Mouse (Mus musculus) G1E (cell line): ENCODE results near the gene Anapc16. TPM values are rescaled to one million over a fixed set of nuclear protein-coding genes. Genes with fewer than 3 reads are reported as not detected.

Experiments used
- ATAC-seq: 2 replicates; pipeline ENCODE4 v1.8.0; 2016; ENCODE audit warnings: mild to moderate bottlenecking; ENCODE audit not compliant: insufficient number of reproducible peaks, poor library complexity, low FRiP score, severe bottlenecking; ENCODE audit errors: extremely low read depth
- DNase-seq: peaks from one replicate; pipeline ENCODE4 v3.0.0; 2012; ENCODE audit warnings: low spot score
- H3K27me3 ChIP-seq: 2 replicates; pipeline ENCODE4 v1.6.1; 2012; ENCODE audit warnings: mild to moderate bottlenecking, low read length, inconsistent platforms; ENCODE audit not compliant: insufficient read depth
- H3K36me3 ChIP-seq: replicated peaks from 2 replicates; pipeline ENCODE3; 2012; ENCODE audit warnings: mild to moderate bottlenecking, inconsistent platforms
- H3K4me1 ChIP-seq: 2 replicates; pipeline ENCODE4 v1.6.1; 2012; ENCODE audit warnings: low read depth, low read length, inconsistent platforms, mixed read lengths; ENCODE audit not compliant: insufficient read depth
- H3K4me3 ChIP-seq: 2 replicates; pipeline ENCODE4 v1.5.1; 2012; ENCODE audit warnings: low read depth, mild to moderate bottlenecking, inconsistent platforms, low read length, moderate library complexity, mixed read lengths
- H3K9me3 ChIP-seq: replicated peaks from 2 replicates; pipeline ENCODE4 v1.6.1; 2012; ENCODE audit warnings: inconsistent platforms
- CTCF ChIP-seq: IDR thresholded peaks from 2 replicates; pipeline ENCODE4 v1.5.1; 2012; ENCODE audit warnings: low read depth, low read length, inconsistent platforms, mixed read lengths
- GATA1 ChIP-seq: IDR thresholded peaks from 2 replicates; pipeline ENCODE4 v1.6.1; 2012; ENCODE audit warnings: borderline replicate concordance, low read length, inconsistent platforms, mixed read lengths
- GATA2 ChIP-seq: IDR thresholded peaks from 2 replicates; pipeline ENCODE4 v1.6.1; 2012; ENCODE audit warnings: low read depth, low read length, inconsistent platforms, borderline replicate concordance
- POLR2AphosphoS5 ChIP-seq: IDR thresholded peaks from 2 replicates; pipeline ENCODE4 v1.6.1; 2012; ENCODE audit warnings: low read depth, low read length, inconsistent platforms; ENCODE audit not compliant: insufficient replicate concordance
- TAL1 ChIP-seq: conservative IDR thresholded peaks from 2 replicates; pipeline ENCODE4 v1.6.1; 2012; ENCODE audit warnings: low read depth, low read length, inconsistent platforms, mixed read lengths
- polyA plus RNA-seq: library from polyadenylated mRNA; stranded (reverse); fragments of >175 nt; gene quantifications from 2 replicates; pipeline ENCODE4 v1.2.3, GENCODE M21; 2012
- total RNA-seq, 2 experiments: library from RNA; stranded (forward) in 1 of 2; stranded (reverse) in 1 of 2; fragments of 200-1000 nt in 1 of 2; fragments of >200 nt in 1 of 2; fragmentation: Nextera tagmentation in 1 of 2; gene quantifications; 2 replicates each; pipeline ENCODE4 v1.2.3; 2014 to 2017

Anapc16 gene
- total and polyA plus RNA-seq, 3 experiments, result 26.3 to 43.2 (median 36.7) TPM

- Histone ChIP-seq H3K9me3 (no peaks in the 10 kb centered on the region), H3K4me1 (peaks cover 9% of the 10 kb centered on the region), H3K27me3 (no peaks in the 10 kb centered on the region), H3K36me3 (peaks cover 42% of the 10 kb centered on the region), H3K4me3 (no peak overlapping the region)
- ATAC-seq (no peak), DNase-seq (no peak)
- no peak for TF ChIP-seq POLR2AphosphoS5
- no peak for TF ChIP-seq CTCF
- TF ChIP-seq GATA1, result no peak
- no peak for TF ChIP-seq GATA2
- no peak for TF ChIP-seq TAL1
Observed at GRCm38 (mm10) chr10:59982379-59982873, 20.5 kb downstream of the Anapc16 start.

DNA sequence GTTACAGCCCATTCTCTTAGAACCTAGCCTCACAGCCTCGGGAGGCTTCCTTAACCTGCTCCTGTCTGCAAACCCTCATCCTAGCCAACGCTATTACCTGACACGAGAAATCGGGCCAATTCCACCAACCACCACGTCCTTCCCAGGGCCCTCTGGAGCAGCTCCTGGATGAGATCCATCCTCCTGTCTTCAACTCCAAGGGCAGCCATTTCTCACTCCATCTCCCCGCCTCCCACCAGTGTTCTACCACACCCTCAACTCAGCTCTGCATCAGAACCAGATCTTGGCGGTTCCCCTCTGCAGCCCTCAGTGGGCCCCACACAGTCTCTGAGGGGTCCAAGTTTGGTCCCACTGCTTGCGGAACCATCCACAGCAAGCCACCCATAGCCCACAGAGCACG, 21.1 kb downstream of the Anapc16 start:
- Histone ChIP-seq H3K36me3 (peaks cover 36% of the 10 kb centered on the region), H3K4me3 (no peak overlapping the region), H3K4me1 (peaks cover 9% of the 10 kb centered on the region), H3K9me3 (no peaks in the 10 kb centered on the region), H3K27me3 (no peaks in the 10 kb centered on the region)
- DNase-seq (no peak), ATAC-seq (no peak)
- TF ChIP-seq POLR2AphosphoS5 (no peak), GATA2 (no peak), CTCF (no peak), GATA1 (no peak), TAL1 (no peak)

DNA sequence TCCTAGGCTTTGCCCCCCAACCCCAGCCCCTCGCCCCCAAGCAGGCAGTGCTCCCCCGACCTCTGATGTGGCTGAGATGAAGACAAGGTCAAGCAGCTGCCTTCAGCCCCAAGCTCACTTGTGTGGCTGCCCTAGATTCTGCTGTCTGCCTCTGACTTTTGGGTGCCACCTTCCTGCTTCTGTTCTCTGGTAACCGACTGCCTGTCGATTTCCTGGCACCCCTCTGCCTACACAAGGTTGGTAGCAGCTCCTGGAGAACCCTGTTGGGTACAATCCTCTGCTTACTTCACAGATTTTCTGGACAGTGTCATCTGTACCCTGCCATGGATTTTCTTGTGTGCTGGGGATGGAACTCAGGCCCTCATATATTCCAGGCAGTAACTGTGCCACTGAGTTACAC, 21.6 kb downstream of the Anapc16 start:
- H3K4me1 ChIP-seq, result peaks cover 9% of the 10 kb centered on the region

DNA sequence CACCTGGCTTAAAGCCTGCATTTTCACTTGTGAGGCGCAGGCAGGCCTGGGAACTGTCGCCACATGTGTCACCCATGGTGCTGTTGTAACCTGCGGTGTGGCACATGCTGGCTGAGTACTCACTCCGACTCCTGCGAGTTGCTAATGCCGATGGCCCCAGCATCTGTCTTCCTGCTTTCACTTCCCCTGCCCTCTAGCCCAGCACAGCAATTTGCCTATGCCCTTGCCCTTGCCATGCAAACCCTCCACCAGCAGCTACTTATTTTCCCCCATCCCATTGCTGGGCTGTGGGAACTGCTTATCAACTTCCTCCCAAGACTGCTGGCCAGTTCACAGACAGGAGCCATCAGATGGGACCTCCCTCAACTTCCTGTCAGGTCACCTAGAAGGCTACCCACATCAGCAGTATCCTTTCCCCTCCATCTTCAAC, 22.1 kb downstream of the Anapc16 start:
- peaks cover 28% of the 10 kb centered on the region for H3K36me3 ChIP-seq
- H3K9me3 ChIP-seq, result no peaks in the 10 kb centered on the region
- peaks cover 9% of the 10 kb centered on the region for H3K4me1 ChIP-seq
- H3K4me3 ChIP-seq, result no peak overlapping the region
- ATAC-seq (no peak), DNase-seq (no peak)
- no peak for TF ChIP-seq CTCF
- TF ChIP-seq TAL1, result no peak
- no peak for TF ChIP-seq POLR2AphosphoS5
- no peak for TF ChIP-seq GATA2
- no peak for TF ChIP-seq GATA1
- no peaks in the 10 kb centered on the region for H3K27me3 ChIP-seq

More for the DNA sequence above, 21.6 kb downstream of the Anapc16 start:
- Histone ChIP-seq H3K27me3 (no peaks in the 10 kb centered on the region), H3K4me3 (no peak overlapping the region), H3K36me3 (peaks cover 33% of the 10 kb centered on the region), H3K9me3 (no peaks in the 10 kb centered on the region)
- TF ChIP-seq GATA2, result no peak
- no peak for TF ChIP-seq CTCF
- no peak for TF ChIP-seq TAL1
- no peak for TF ChIP-seq POLR2AphosphoS5
- TF ChIP-seq GATA1, result no peak
- no peak for ATAC-seq
- DNase-seq, result no peak

GRCm38 (mm10) chr10:59978873-59979743, 23.8 kb downstream of the Anapc16 start:
- ATAC-seq (no peak), DNase-seq (no peak)
- no peak for TF ChIP-seq POLR2AphosphoS5
- TF ChIP-seq GATA2, result no peak
- H3K4me1 ChIP-seq, result peaks cover 22% of the 10 kb centered on the region
- peaks cover 16% of the 10 kb centered on the region for H3K36me3 ChIP-seq
- H3K9me3 ChIP-seq, result no peaks in the 10 kb centered on the region
- H3K4me3 ChIP-seq, result no peak overlapping the region
- no peaks in the 10 kb centered on the region for H3K27me3 ChIP-seq

- Histone ChIP-seq H3K4me1 (peaks cover 25% of the 10 kb centered on the region), H3K4me3 (no peak overlapping the region), H3K27me3 (no peaks in the 10 kb centered on the region), H3K9me3 (no peaks in the 10 kb centered on the region), H3K36me3 (peaks cover 10% of the 10 kb centered on the region)
- DNase-seq, result no peak
- no peak for ATAC-seq
- TF ChIP-seq GATA2, result no peak
- no peak for TF ChIP-seq POLR2AphosphoS5
- no peak for TF ChIP-seq GATA1
- no peak for TF ChIP-seq TAL1
- TF ChIP-seq CTCF, result no peak
Observed at GRCm38 (mm10) chr10:59978401-59978800, 24.5 kb downstream of the Anapc16 start.
